Mouse (Mus musculus) lung, adult 18-20 months (tissue): ENCODE results near the gene Cd8b1.

Source experiments
- DNase-seq, 2 experiments: peaks; one replicate each; pipeline ENCODE4 v3.0.0; 2022; ENCODE audit warnings: mixed read lengths in 2 of 2

Gene Cd8b1

GRCm38 (mm10) chr6:71352201-71352600 is 29.6 kb downstream of the Cd8b1 start:
- no peak for DNase-seq

GRCm38 (mm10) chr6:71352866-71353427 is 30.4 kb downstream of the Cd8b1 start:
- DNase-seq = no peak

DNA sequence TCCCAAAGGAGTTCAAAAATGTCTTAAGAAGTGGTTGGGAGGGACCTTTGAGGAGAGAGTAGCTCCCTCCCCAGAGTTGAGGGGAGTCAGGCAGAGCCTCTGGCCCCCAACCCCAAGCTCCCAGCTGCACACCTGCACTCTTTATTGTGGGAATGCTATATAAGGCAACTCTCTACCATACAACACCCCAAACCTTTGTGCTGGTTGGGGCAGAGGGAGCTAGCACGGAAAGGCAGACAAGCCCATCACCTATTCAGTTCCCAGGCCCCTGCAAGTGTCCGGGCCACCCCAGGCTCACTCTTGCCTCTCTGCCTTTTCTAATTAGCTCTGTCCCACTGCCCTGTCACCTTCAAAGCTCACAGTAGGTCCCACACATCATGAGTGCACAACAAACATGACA is 31.1 kb downstream of the Cd8b1 start:
- no peak for DNase-seq

- no peak for DNase-seq
Measured at GRCm38 (mm10) chr6:71357493-71357892, 34.9 kb downstream of the Cd8b1 start.

DNA sequence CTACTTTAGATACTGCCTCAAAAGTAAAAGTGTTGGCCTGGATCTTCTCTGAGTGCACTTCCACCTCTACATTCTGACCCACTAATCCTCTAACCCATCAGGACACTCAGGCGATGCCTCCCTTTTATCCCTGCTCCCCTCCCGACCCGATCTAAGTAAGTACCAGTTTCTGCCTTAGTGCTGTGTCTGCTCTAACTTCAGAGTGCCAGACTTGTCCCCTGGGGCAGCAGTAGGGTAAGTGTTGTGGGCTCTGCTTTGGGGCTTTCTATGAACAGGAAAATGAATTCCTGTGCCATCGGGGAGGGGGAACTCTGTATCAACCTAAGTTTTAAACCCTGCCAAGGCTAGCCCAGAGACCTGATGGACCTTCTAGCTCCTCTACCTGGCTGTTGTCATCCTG is 37.6 kb downstream of the Cd8b1 start:
- no peak for DNase-seq

DNA sequence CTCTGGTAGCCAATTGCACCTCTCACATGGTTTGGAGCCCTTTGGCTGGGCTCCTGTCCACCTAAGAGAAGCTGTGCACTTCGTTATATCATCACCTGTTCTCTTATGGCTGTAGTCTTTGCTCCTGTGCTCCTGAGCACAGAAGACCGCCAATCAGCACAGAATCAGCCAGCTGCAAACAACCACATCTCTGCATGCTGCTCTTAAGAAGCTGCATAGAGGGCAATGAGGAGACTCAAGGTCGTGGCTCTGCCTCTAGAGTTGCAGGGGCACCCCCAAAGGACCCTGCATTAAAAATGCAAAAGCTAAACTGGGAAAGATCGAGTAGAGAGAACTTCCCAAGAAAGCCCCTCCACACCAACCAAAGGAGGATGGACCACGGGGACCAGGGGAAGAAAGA is 38.2 kb downstream of the Cd8b1 start:
- DNase-seq = no peak

DNA sequence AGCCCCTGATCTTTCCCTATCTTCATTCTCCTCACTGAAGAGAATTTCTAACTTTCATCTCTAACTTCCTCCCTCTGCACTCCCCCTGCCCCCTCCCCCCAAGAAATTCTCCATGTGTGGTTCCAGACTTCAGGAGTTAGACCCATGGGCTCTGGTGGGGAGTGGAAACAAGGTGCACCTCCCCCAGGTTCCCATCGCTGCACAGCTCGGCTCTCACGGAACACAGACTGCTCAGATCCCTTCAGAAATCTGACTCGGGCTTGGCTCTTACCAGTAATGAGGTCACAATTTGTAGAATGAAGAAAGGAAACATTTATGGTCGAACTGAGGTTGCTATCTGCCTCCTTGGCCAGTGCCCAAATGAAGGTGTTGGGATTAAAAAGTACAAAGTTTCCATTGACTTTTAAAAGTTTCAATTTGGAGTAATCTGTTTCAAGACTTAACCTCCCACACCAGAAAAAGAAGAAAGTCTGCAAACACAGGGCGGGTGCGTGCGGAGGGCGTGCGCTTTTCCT is 38.6 kb downstream of the Cd8b1 start:
- no peak for DNase-seq

- no peak for DNase-seq
Measured at GRCm38 (mm10) chr6:71363995-71364394, 41.4 kb downstream of the Cd8b1 start.

DNA sequence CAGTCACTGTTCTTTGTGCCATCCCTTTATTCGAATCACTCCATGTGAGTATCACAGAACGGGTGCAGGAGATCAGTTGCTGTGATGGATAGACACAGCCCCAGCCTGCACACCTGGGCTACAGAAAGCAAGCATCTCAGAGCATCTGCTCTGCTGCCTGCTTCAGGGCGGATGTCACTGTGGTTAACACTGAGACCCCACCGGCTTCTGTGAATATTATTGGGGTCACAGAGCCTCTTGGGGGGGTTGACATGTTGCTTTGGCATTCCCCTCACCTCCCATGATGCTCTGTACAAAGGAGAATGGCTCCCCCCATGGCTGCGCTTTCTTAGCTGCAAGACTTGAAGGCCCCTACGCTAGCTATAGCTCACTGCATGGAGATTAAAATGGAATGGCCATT is 46.8 kb downstream of the Cd8b1 start:
- no peak for DNase-seq

- no peak for DNase-seq
Measured at GRCm38 (mm10) chr6:71371085-71371605, 48.6 kb downstream of the Cd8b1 start.

GRCm38 (mm10) chr6:71372041-71372720 is 49.6 kb downstream of the Cd8b1 start:
- DNase-seq = no peak

- DNase-seq = no peak
Measured at GRCm38 (mm10) chr6:71373249-71373775, 50.7 kb downstream of the Cd8b1 start, which contains the start of gene Cd8a. TSS of gene Cd8a (plus strand) at chr6:71373427.

GRCm38 (mm10) chr6:71374311-71374829 is 51.8 kb downstream of the Cd8b1 start:
- DNase-seq = no peak

DNA sequence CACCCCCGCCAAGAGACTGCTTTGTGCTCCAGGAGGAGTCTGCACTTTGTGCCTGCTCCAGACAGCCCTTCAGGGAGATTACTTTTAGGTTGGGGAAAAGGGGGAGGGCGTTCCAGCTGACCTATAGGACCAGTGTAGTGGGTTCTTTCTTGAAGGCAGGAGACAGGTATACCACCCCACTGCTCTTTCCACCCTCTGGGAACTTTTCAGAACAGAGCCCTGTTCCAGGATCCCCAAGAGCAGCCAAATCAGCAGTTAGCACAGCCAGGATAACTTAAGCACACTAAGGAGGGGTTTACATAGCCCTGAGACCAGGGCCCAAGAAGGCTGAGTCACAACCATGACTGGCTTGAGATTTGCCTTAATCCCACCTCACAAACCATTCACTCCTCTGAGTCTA is 52.3 kb downstream of the Cd8b1 start:
- no peak for DNase-seq

DNA sequence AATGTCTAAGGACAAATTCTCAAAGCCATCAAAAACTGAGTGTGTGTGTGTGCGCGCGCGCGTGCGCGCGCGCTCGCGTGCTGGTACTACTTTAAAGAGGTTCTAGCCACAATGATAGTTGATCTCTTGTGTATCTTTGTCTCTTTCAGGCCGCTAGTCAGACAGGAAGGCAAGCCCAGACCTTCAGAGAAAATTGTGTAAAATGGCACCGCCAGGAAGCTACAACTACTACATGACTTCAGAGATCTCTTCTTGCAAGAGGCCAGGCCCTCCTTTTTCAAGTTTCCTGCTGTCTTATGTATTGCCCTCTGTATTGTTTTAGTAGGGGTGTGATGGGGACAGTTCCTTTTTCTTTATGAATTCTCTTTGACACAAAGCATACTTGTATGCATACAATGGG is 54.1 kb downstream of the Cd8b1 start:
- no peak for DNase-seq

GRCm38 (mm10) chr6:71381654-71382053 is 59.1 kb downstream of the Cd8b1 start:
- DNase-seq = no peak
